Mouse (Mus musculus) neutrophil, adult 59 days (primary cell): Measurements from ENCODE around the gene Slc25a34. TPM values are rescaled to one million over a fixed set of nuclear protein-coding genes. Genes with fewer than 3 reads are reported as not detected.

Experiments
- total RNA-seq, 2 experiments: library from RNA; stranded (reverse); gene quantifications; 1 replicate in 1 of 2; 2 replicates in 1 of 2; pipeline ENCODE4 v1.2.4; 2023

The Slc25a34 gene
- total RNA-seq = not detected

GRCm38 (mm10) chr4:141623666-141624065 is at the start of gene Slc25a34:
Gene Slc25a34 (minus strand): TSS chr4:141623821.

DNA sequence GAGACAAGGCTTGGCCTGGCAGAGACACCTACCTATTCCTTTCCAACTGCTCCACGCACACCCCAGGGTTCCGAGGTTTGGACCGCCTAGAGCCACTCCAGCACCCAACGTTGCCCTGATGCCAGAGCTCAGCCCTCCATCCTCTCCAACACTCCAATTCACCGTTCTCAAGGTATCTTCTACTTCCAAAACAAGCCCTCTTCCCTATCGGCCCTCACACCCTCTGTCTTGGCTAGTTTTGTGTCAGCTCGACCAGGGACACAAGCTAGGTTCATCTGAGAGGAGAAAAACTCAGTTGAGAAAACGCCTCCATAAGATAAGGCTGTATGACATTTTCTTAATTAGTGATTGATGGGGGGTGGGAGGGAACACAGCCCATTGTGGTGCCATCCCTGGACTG is 41.2 kb upstream of the Slc25a34 start, which contains the start of gene Plekhm2:
TSS of gene Plekhm2 (minus strand) at position 101 of the 400 bp plus-strand sequence.

GRCm38 (mm10) chr4:141618565-141619243 is 4.9 kb downstream of the Slc25a34 start, which contains the start of gene Tmem82:
Gene Tmem82 (minus strand): TSS chr4:141618633.

GRCm38 (mm10) chr4:141605861-141606260 is 17.8 kb downstream of the Slc25a34 start, which contains the start of gene Fblim1:
Gene Fblim1 (minus strand): TSS chr4:141606096.

Other genes starting within 250 kb of the Slc25a34 start
- not detected for gene Clcnka, start 225.1 kb downstream of the Slc25a34 start, total RNA-seq
- not detected for gene Clcnkb, start 207.8 kb downstream of the Slc25a34 start, total RNA-seq
- not detected for gene Hspb7, start 203.0 kb downstream of the Slc25a34 start, total RNA-seq
- gene Srarp, start 187.7 kb downstream of the Slc25a34 start, total RNA-seq = not detected
- gene Zbtb17, start 179.2 kb downstream of the Slc25a34 start, total RNA-seq = 10 to 100 TPM; 16.7 to 20.7 TPM
- gene Spen, start 85.2 kb downstream of the Slc25a34 start, total RNA-seq = 10 to 100 TPM; 79.5 to 93.0 TPM
- gene Fblim1, start 17.7 kb downstream of the Slc25a34 start, total RNA-seq = under 1 TPM in 1 of 2 experiments, not detected in 1; 0.11 TPM
- gene Tmem82, start 5.2 kb downstream of the Slc25a34 start, total RNA-seq = not detected
- gene Plekhm2, start 41.1 kb upstream of the Slc25a34 start, total RNA-seq = 10 to 100 TPM; 33.1 to 35.7 TPM
- gene Rsc1a1, start 61.8 kb upstream of the Slc25a34 start, total RNA-seq = 1 to 10 TPM in 1 of 2 experiments, not detected in 1; 2.8 TPM
- 10 to 100 TPM; 35.2 to 40.9 TPM for gene Ddi2, start 99.6 kb upstream of the Slc25a34 start, total RNA-seq
- gene Agmat, start 122.9 kb upstream of the Slc25a34 start, total RNA-seq = under 1 TPM in 1 of 2 experiments, not detected in 1; 0.24 TPM
- gene Dnajc16, start 167.1 kb upstream of the Slc25a34 start, total RNA-seq = 1 to 10 TPM; 3.8 to 4.5 TPM
- gene Casp9, start 169.8 kb upstream of the Slc25a34 start, total RNA-seq = 10 to 100 TPM; 18.3 to 24.9 TPM
- gene Cela2a, start 202.3 kb upstream of the Slc25a34 start, total RNA-seq = not detected
- not detected for gene Ctrc, start 222.5 kb upstream of the Slc25a34 start, total RNA-seq